Mouse (Mus musculus) central nervous system, embryonic 11.5 days (tissue): Measurements from ENCODE around the gene Pmel. TPM values are rescaled to one million over a fixed set of nuclear protein-coding genes. Genes with fewer than 3 reads are reported as not detected.

ENCODE experiments used
- polyA plus RNA-seq: library from polyadenylated mRNA; depleted of rRNA; stranded (reverse); fragments of >200 nt; gene quantifications from 2 replicates; pipeline ENCODE4 v1.2.3, GENCODE M21; 2012; rRNA removed

The Pmel gene
- 2.6 TPM in 2 replicates for polyA plus RNA-seq

GRCm38 (mm10) chr10:128703895-128704294 lies at the start of gene Pmel:
Pmel (plus strand) TSS chr10:128704195.

DNA sequence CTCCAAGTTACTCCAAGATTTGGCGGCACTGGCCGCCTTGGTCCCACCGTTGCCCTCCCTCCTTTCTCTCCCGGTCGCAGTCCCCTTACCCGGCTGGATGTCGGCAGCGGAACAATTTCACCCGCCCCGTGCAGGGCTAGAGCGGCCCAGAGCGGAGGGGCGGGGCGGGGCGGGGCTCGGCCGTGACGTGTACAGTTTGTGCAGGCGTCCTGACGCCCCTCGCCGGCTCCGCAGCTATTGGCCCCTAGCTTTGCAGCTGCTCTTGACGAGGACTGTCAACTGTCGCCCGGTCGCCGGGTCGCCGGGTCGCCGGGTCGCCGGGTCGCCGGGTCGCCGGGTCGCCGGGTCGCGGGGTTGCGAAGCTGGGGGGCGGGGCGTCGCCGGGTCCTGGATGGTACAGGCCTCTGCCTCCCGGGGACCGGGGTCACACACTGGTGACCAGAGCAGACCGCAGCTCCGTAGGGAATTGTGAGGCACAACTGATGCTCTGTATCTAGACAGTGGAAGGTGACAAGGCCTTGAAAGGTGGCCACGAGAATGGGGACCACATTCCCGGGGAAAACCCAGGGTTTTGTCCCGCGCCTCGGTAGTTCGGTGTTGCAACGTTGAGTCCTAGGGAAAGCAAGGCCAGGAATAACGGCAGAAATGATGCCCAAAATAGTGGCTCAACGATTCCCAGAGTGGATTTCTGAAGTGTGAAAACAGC lies 30.1 kb upstream of the Pmel start, which contains the start of gene Suox:
TSS of gene Suox (minus strand) at position 311 of the 706 bp plus-strand sequence.

GRCm38 (mm10) chr10:128695992-128696807 lies 7.8 kb upstream of the Pmel start, which contains the start of gene Rab5b:
Rab5b (minus strand) TSS chr10:128696264.

GRCm38 (mm10) chr10:128704491-128705316 lies 709 bp downstream of the Pmel start, which contains the start of gene Cdk2:
Cdk2 (minus strand) TSS chr10:128705031.

GRCm38 (mm10) chr10:128744680-128745601 lies 40.9 kb downstream of the Pmel start, which contains the start of gene Dgka:
Dgka (minus strand) TSS chr10:128744855.

GRCm38 (mm10) chr10:128747646-128748251 lies 43.8 kb downstream of the Pmel start, which contains the start of gene Pym1:
Pym1 (plus strand) TSS chr10:128747889.

Other genes starting within 250 kb of the Pmel start
- 251 and 263 TPM in 2 replicates for gene Smarcc2, start 244.9 kb upstream of the Pmel start, polyA plus RNA-seq
- gene Myl6, start 210.1 kb upstream of the Pmel start, polyA plus RNA-seq: 1,634 and 1,720 TPM in 2 replicates
- gene Myl6b, start 205.5 kb upstream of the Pmel start, polyA plus RNA-seq: 15.8 and 16.8 TPM in 2 replicates
- gene Esyt1, start 178.3 kb upstream of the Pmel start, polyA plus RNA-seq: 24.4 and 26.4 TPM in 2 replicates
- 16.2 and 24.7 TPM in 2 replicates for gene Zc3h10, start 156.4 kb upstream of the Pmel start, polyA plus RNA-seq
- gene Rpl41, start 154.9 kb upstream of the Pmel start, polyA plus RNA-seq: 4,092 and 4,723 TPM in 2 replicates
- gene Pa2g4, start 138.2 kb upstream of the Pmel start, polyA plus RNA-seq: 195 and 212 TPM in 2 replicates
- 1.2 and 9.9 TPM in 2 replicates for gene Erbb3, start 114.5 kb upstream of the Pmel start, polyA plus RNA-seq
- gene Rps26, start 77.4 kb upstream of the Pmel start, polyA plus RNA-seq: 1,123 and 1,713 TPM in 2 replicates
- 6.5 and 8.1 TPM in 2 replicates for gene Ikzf4, start 58.2 kb upstream of the Pmel start, polyA plus RNA-seq
- 10.3 and 11.9 TPM in 2 replicates for gene Suox, start 30.1 kb upstream of the Pmel start, polyA plus RNA-seq
- 46.7 and 74.5 TPM in 2 replicates for gene Rab5b, start 7.9 kb upstream of the Pmel start, polyA plus RNA-seq
- 66.7 and 98.8 TPM in 2 replicates for gene Cdk2, start 836 bp downstream of the Pmel start, polyA plus RNA-seq
- gene Dgka, start 40.7 kb downstream of the Pmel start, polyA plus RNA-seq: 6.9 and 8.4 TPM in 2 replicates
- 67.9 and 89.4 TPM in 2 replicates for gene Pym1, start 43.7 kb downstream of the Pmel start, polyA plus RNA-seq
- gene Mmp19, start 86.7 kb downstream of the Pmel start, polyA plus RNA-seq: 0.63 and 0.98 TPM in 2 replicates
- 31.5 and 33.5 TPM in 2 replicates for gene Dnajc14, start 99.9 kb downstream of the Pmel start, polyA plus RNA-seq
- gene Tmem198b, start 100.2 kb downstream of the Pmel start, polyA plus RNA-seq: 20.1 and 26.3 TPM in 2 replicates
- 179 and 285 TPM in 2 replicates for gene Sarnp, start 113.1 kb downstream of the Pmel start, polyA plus RNA-seq
- 28.3 and 45.2 TPM in 2 replicates for gene Ormdl2, start 117.5 kb downstream of the Pmel start, polyA plus RNA-seq
- 17.2 and 21.7 TPM in 2 replicates for gene Gdf11, start 187.5 kb downstream of the Pmel start, polyA plus RNA-seq
- 82.1 and 143 TPM in 2 replicates for gene Cd63, start 196.8 kb downstream of the Pmel start, polyA plus RNA-seq
- gene Rdh5, start 218.7 kb downstream of the Pmel start, polyA plus RNA-seq: 14.8 and 16.9 TPM in 2 replicates
- gene Bloc1s1, start 219.8 kb downstream of the Pmel start, polyA plus RNA-seq: 223 and 301 TPM in 2 replicates
- 3.0 and 4.4 TPM in 2 replicates for gene Itga7, start 229.6 kb downstream of the Pmel start, polyA plus RNA-seq